Mouse (Mus musculus): ENCODE data around the gene C130050O18Rik.
"Not testable (repeated sequence)": the region's sequence is repeated elsewhere in the genome, so short reads cannot be mapped to it uniquely, and the experiment has no call there.

The C130050O18Rik gene

GRCm38 (mm10) chr5:139379771-139380384 is 25.2 kb upstream of the C130050O18Rik start:
- no peak for DNase-seq (ENCODE audit: low spot score in 2 of 2)

GRCm38 (mm10) chr5:139380385-139381248 is 24.5 kb upstream of the C130050O18Rik start:
- peak; percentile 82 to 93 for DNase-seq (ENCODE audit: low spot score in 2 of 2)

- no peak for DNase-seq (ENCODE audit: low spot score in 2 of 2)
These were observed 23.2 kb upstream of the C130050O18Rik start for GRCm38 (mm10) chr5:139381586-139382513.

- DNase-seq (ENCODE audit: low spot score in 2 of 2) = no peak
These were observed 22.3 kb upstream of the C130050O18Rik start for GRCm38 (mm10) chr5:139382760-139383159.

- DNase-seq (ENCODE audit: low spot score in 2 of 2) = no peak
These were observed 21.8 kb upstream of the C130050O18Rik start for GRCm38 (mm10) chr5:139383234-139383633.

GRCm38 (mm10) chr5:139384531-139384930 is 20.5 kb upstream of the C130050O18Rik start:
- no peak for DNase-seq (ENCODE audit: low spot score in 2 of 2)

- DNase-seq (ENCODE audit: low spot score in 2 of 2) = no peak
These were observed 19.0 kb upstream of the C130050O18Rik start for GRCm38 (mm10) chr5:139386047-139386446.

- DNase-seq (ENCODE audit: low spot score in 2 of 2) = no peak
These were observed 17.5 kb upstream of the C130050O18Rik start for GRCm38 (mm10) chr5:139387329-139388194.

- DNase-seq (ENCODE audit: low spot score in 2 of 2) = no peak
These were observed 16.9 kb upstream of the C130050O18Rik start for GRCm38 (mm10) chr5:139388195-139388570.

- no peak for DNase-seq (ENCODE audit: low spot score in 2 of 2)
These were observed 16.1 kb upstream of the C130050O18Rik start for GRCm38 (mm10) chr5:139388694-139389675.

- peak; percentile 55 to 82 for DNase-seq (ENCODE audit: low spot score in 2 of 2)
These were observed 15.4 kb upstream of the C130050O18Rik start for GRCm38 (mm10) chr5:139389676-139390061.

GRCm38 (mm10) chr5:139390324-139391119 is 14.6 kb upstream of the C130050O18Rik start:
- DNase-seq (ENCODE audit: low spot score in 2 of 2) = not testable (repeated sequence)

- no peak for DNase-seq (ENCODE audit: low spot score in 2 of 2)
These were observed 13.6 kb upstream of the C130050O18Rik start for GRCm38 (mm10) chr5:139391309-139391990.

GRCm38 (mm10) chr5:139392219-139393196 is 12.6 kb upstream of the C130050O18Rik start:
- DNase-seq (ENCODE audit: low spot score in 2 of 2) = no peak

GRCm38 (mm10) chr5:139393197-139393588 is 11.9 kb upstream of the C130050O18Rik start:
- no peak for DNase-seq (ENCODE audit: low spot score in 2 of 2)

GRCm38 (mm10) chr5:139394399-139394798 is 10.7 kb upstream of the C130050O18Rik start:
- DNase-seq (ENCODE audit: low spot score in 2 of 2) = no peak

GRCm38 (mm10) chr5:139395528-139395927 is 9.6 kb upstream of the C130050O18Rik start:
- no peak for DNase-seq (ENCODE audit: low spot score in 2 of 2)
